Mouse (Mus musculus) heart, adult 2 months (tissue): ENCODE results near the gene Pacsin2.

ENCODE experiments used
- CTCF ChIP-seq: fragments of 200-600 bp; IDR thresholded peaks from 2 replicates; pipeline ENCODE4 v1.8.1; 2022; ENCODE audit warnings: antibody characterized with exemption, mild to moderate bottlenecking, moderate library complexity
- POLR2A ChIP-seq: fragments of 200-500 bp; IDR thresholded peaks from 2 replicates; pipeline ENCODE4 v1.6.1; 2011; ENCODE audit warnings: mild to moderate bottlenecking, low read depth, low read length, control low read depth; ENCODE audit not compliant: insufficient read depth

- no peak for TF ChIP-seq CTCF
- TF ChIP-seq POLR2A = no peak
These were observed 12.7 kb downstream of the Pacsin2 start for GRCm38 (mm10) chr15:83451621-83452210.
